In genomic region chr3:139103346-139103745, GRCm38 (mm10) we compare ENCODE assay signal across 22 mouse cellular contexts. TPM values are rescaled to one million over a fixed set of nuclear protein-coding genes. Genes with fewer than 3 reads are reported as not detected.
DNase-seq lines count a peak whose midpoint lies in the region; ATAC-seq and TF ChIP-seq lines count a peak whose summit lies in the region.
"Had no signal": no experiment of that assay in that cellular context is flagged by ENCODE, and none has a peak within 500 bp of the region (broad histone marks: within the 10 kb centered on the region; RNA-seq: fewer than 3 reads in every experiment).

No protein-coding gene starts in this region.

- no peak overlapping the region for H3K4me3 ChIP-seq in left cerebral cortex, adult 2 months
- H3K4me3 ChIP-seq: heart, embryonic 13.5 days had no signal

- peak overlapping the region; percentile 67 for H3K27ac ChIP-seq in left cerebral cortex, adult 2 months
- H3K27ac ChIP-seq: heart, embryonic 13.5 days; hindbrain, embryonic 14.5 days; hindbrain, postnatal 0 days had no signal

- ATAC-seq in frontal cortex, adult (ENCODE audit: low TSS enrichment) = peak; percentile 58
- ATAC-seq: activated CD4-positive, CD25-positive, alpha-beta regulatory T cell, adult 4 months; forebrain, embryonic 14.5 days; forebrain, postnatal 0 days; hindbrain, postnatal 0 days had no signal

- TF ChIP-seq CTCF in left cerebral cortex, adult 2 months (IDR thresholded peaks at IDR 0.05) = no peak

- intact Hi-C loops in left cerebral cortex, adult 2 months (cut with DNase I) = loop anchor here (10.0 kb wide), 1 partner anchor 359 kb away; the partner anchor contains the start of gene Tspan5
- intact Hi-C loops in left cerebral cortex, postnatal 36 days (cut with DNase I) = no loop called here

- DNase-seq in frontal cortex, postnatal 10 days (ENCODE audit: low spot score in 2 of 2) = no peak
- DNase-seq in left cerebral cortex, adult 2 months (ENCODE audit: extremely low spot score in 1 of 2, low spot score in 2 of 2) = no peak
- no peak for DNase-seq in left cerebral cortex, postnatal 36 days (ENCODE audit: low spot score in 2 of 2)
- peak; percentile 68 for DNase-seq in brain, adult 2 months (ENCODE audit: low read depth, low spot score)
- peak; percentile 50 for DNase-seq in telencephalon, adult 2 months (ENCODE audit: low read depth, low spot score)
- no peak for DNase-seq in layer of hippocampus, postnatal 10 days (ENCODE audit: low spot score in 2 of 2)
- DNase-seq: adrenal gland, adult 8-10 months; adrenal gland, postnatal 25 days; cerebellum, adult 18-20 months; cerebellum, adult 9-10 months; cerebellum, postnatal 14 days; forebrain, postnatal 0 days; gastrocnemius, postnatal 25 days; heart, adult 18-20 months; heart, postnatal 14 days; heart, postnatal 4 days had no signal

RNA-seq across cellular contexts. Expression of gene Rap1gds1, which starts 28.3 kb away (rescaled TPM):
- total RNA-seq in left cerebral cortex, adult 2 months (2021) = 100 to 1,000 TPM; 247 to 268 TPM
- total RNA-seq in left cerebral cortex, postnatal 36 days (2021) = 100 to 1,000 TPM; 253 to 296 TPM
- 100 to 1,000 TPM; 223 to 233 TPM for total RNA-seq in layer of hippocampus, postnatal 10 days (2021)

Comparison
In these comparisons a context has a peak if more than half of its experiments do, and no peak if none do; other contexts are left out.
1. DNase-seq: peak in brain, adult 2 months (single experiment) and telencephalon, adult 2 months (single experiment); none in frontal cortex, postnatal 10 days (0 of 2), left cerebral cortex, adult 2 months (0 of 2), left cerebral cortex, postnatal 36 days (0 of 2) and layer of hippocampus, postnatal 10 days (0 of 2).